Mouse (Mus musculus): Measurements from ENCODE around the gene Usp2. TPM values are rescaled to one million over a fixed set of nuclear protein-coding genes. Genes with fewer than 3 reads are reported as not detected.

Gene Usp2
- polyA plus RNA-seq, 1 experiment, result 9.6 TPM

DNA sequence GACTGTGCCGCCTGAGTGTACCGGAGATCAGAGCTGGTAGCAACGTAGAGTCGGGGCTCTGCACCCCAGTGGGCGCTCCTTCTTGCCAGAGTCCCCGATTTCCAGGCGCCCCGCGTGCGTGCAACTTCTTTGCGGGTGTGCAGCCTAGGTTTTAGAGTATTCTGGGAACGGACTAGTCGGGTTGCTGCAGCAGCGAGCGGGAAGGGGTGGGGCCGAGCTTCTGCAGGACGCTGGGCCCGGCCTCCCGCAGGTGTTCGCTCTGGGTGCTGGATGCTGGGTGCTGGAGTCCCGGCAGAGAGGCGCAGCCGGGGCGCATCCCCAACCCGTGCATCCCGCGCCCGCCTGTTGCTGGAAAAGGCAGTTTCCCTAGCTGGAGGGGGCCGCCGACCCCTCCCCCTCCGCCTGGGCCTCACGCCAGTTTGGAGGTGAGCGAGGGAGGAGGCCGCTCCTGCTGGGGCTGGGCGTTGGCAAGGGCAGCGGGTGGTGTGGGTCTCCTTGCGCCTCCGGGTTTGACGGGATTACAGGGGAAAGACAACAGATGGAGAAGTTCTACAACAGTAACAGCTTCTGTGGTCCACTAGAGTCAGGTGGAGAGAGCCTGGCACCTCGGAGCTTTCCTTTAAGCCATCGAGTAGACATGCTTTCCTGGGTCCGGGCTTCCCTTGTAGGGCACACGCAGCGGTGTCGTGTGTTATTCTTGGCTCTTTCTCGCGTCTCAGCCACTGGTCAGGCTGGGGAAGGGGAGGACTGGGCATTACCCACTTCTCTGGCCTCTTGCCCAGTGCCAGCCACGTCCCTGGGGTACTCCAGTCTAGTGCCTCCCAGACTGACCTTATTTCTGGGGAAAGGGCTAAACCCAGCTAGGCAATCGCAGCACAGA is 68.3 kb downstream of the Usp2 start:
- H3K27me3 ChIP-seq (ENCODE audit: control insufficient read depth, insufficient read depth, low read length, poor library complexity, severe bottlenecking), result no peaks in the 10 kb centered on the region

DNA sequence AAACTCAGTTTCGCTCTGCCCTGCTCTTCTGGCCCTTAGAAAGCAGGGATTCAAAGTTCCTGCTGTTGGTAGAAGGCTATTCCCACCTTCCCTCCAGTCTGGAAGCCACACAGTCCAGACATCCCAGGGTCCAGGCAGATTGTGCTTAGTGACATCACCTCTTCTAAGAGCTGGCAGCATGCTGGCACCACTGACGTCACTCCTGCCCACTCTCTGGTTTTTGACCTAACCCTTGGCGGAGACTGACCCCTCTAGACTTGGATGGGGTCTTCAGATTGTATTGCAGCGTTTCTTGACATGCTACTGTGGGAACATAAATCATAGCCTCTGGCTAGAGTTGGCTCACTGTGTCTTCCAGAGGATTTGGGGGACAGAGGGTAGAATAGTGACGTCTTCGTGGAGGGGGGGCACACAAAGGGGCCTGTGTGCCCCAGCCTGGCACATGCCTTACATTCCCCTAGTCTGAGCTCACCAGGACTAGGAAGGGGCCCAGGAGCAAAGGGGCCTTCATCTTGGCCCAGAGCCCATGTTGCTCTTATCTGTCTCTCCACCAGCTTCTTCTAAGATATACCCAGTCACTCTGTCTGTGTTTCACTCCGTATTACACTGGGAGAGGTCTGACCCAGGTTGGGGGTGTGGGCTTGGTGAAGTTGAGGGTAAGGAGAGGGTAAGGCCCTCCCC is 69.0 kb downstream of the Usp2 start:
- H3K4me1 ChIP-seq (ENCODE audit: control insufficient read depth, insufficient read depth, low read length), result peaks cover 9% of the 10 kb centered on the region
- peaks cover 35% of the 10 kb centered on the region for H3K36me3 ChIP-seq (ENCODE audit: control insufficient read depth, insufficient read depth, low read length, poor library complexity, severe bottlenecking)
- no peak for TF ChIP-seq POLR2A (IDR thresholded peaks at IDR 0.05; ENCODE audit: insufficient read depth, low read length)
- TF ChIP-seq CTCF (IDR thresholded peaks at IDR 0.05; ENCODE audit: low read depth, low read length), result no peak
- TF ChIP-seq EP300 (IDR thresholded peaks at IDR 0.05; ENCODE audit: insufficient read depth, low read depth, low read length), result no peak
- peak overlapping the region; percentile 82 for H3K4me3 ChIP-seq (ENCODE audit: low read depth, low read length)
- no peak overlapping the region for H3K27ac ChIP-seq (ENCODE audit: insufficient read depth, low read length)
- no peaks in the 10 kb centered on the region for H3K27me3 ChIP-seq (ENCODE audit: control insufficient read depth, insufficient read depth, low read length, poor library complexity, severe bottlenecking)
- no peaks in the 10 kb centered on the region for H3K9me3 ChIP-seq (replicated peaks; ENCODE audit: control insufficient read depth, insufficient read depth, low read length, poor library complexity, severe bottlenecking)
- H3K9ac ChIP-seq (ENCODE audit: low read depth, poor library complexity, severe bottlenecking), result peak overlapping the region; percentile 87

More for the DNA sequence above, 68.3 kb downstream of the Usp2 start:
- peak overlapping the region; percentile 87 for H3K9ac ChIP-seq (ENCODE audit: low read depth, poor library complexity, severe bottlenecking)
- peaks cover 6% of the 10 kb centered on the region for H3K4me1 ChIP-seq (ENCODE audit: control insufficient read depth, insufficient read depth, low read length)
- TF ChIP-seq POLR2A (IDR thresholded peaks at IDR 0.05; ENCODE audit: insufficient read depth, low read length), result no peak
- no peak for TF ChIP-seq CTCF (IDR thresholded peaks at IDR 0.05; ENCODE audit: low read depth, low read length)
- TF ChIP-seq EP300 (IDR thresholded peaks at IDR 0.05; ENCODE audit: insufficient read depth, low read depth, low read length), result 0 out of 2 replicates have a peak, but pooled peaks have one; percentile 21
- H3K4me3 ChIP-seq (ENCODE audit: low read depth, low read length), result peak overlapping the region; percentile 82
- H3K9me3 ChIP-seq (replicated peaks; ENCODE audit: control insufficient read depth, insufficient read depth, low read length, poor library complexity, severe bottlenecking), result no peaks in the 10 kb centered on the region
- H3K27ac ChIP-seq (ENCODE audit: insufficient read depth, low read length), result no peak overlapping the region
- peaks cover 32% of the 10 kb centered on the region for H3K36me3 ChIP-seq (ENCODE audit: control insufficient read depth, insufficient read depth, low read length, poor library complexity, severe bottlenecking)

DNA sequence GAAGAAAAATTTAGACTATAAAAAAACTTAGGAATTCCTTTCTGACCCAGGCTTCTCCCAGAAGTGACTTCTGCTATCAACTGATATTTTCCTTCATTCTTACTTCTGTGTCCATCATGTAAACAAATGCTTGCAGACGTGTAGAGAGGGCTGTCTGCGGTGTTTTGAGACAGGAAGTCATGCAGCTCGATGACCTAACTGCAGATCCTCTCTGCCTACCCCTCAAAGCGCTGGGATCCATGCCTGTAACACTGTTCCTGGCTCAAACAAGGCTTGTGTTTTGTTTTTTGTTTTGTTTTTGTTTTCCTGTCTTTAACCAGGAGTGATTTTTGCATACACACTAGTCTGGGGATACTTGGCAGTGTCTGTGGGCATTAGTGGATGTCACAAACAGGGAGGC is 71.0 kb downstream of the Usp2 start:
- H3K9me3 ChIP-seq (replicated peaks; ENCODE audit: control insufficient read depth, insufficient read depth, low read length, poor library complexity, severe bottlenecking), result no peaks in the 10 kb centered on the region
- peaks cover 7% of the 10 kb centered on the region for H3K4me1 ChIP-seq (ENCODE audit: control insufficient read depth, insufficient read depth, low read length)
- H3K27ac ChIP-seq (ENCODE audit: insufficient read depth, low read length), result no peak overlapping the region
- no peaks in the 10 kb centered on the region for H3K27me3 ChIP-seq (ENCODE audit: control insufficient read depth, insufficient read depth, low read length, poor library complexity, severe bottlenecking)
- no peak overlapping the region for H3K9ac ChIP-seq (ENCODE audit: low read depth, poor library complexity, severe bottlenecking)
- TF ChIP-seq POLR2A (IDR thresholded peaks at IDR 0.05; ENCODE audit: insufficient read depth, low read length), result no peak
- no peak for TF ChIP-seq EP300 (IDR thresholded peaks at IDR 0.05; ENCODE audit: insufficient read depth, low read depth, low read length)
- no peak for TF ChIP-seq CTCF (IDR thresholded peaks at IDR 0.05; ENCODE audit: low read depth, low read length)
- H3K4me3 ChIP-seq (ENCODE audit: low read depth, low read length), result no peak overlapping the region
- H3K36me3 ChIP-seq (ENCODE audit: control insufficient read depth, insufficient read depth, low read length, poor library complexity, severe bottlenecking), result peaks cover 47% of the 10 kb centered on the region

- H3K4me1 ChIP-seq (ENCODE audit: control insufficient read depth, insufficient read depth, low read length), result peaks cover 6% of the 10 kb centered on the region
- no peak overlapping the region for H3K27ac ChIP-seq (ENCODE audit: insufficient read depth, low read length)
- H3K9ac ChIP-seq (ENCODE audit: low read depth, poor library complexity, severe bottlenecking), result no peak overlapping the region
- H3K4me3 ChIP-seq (ENCODE audit: low read depth, low read length), result no peak overlapping the region
- no peaks in the 10 kb centered on the region for H3K9me3 ChIP-seq (replicated peaks; ENCODE audit: control insufficient read depth, insufficient read depth, low read length, poor library complexity, severe bottlenecking)
- H3K36me3 ChIP-seq (ENCODE audit: control insufficient read depth, insufficient read depth, low read length, poor library complexity, severe bottlenecking), result peaks cover 42% of the 10 kb centered on the region
- H3K27me3 ChIP-seq (ENCODE audit: control insufficient read depth, insufficient read depth, low read length, poor library complexity, severe bottlenecking), result no peaks in the 10 kb centered on the region
- no peak for TF ChIP-seq CTCF (IDR thresholded peaks at IDR 0.05; ENCODE audit: low read depth, low read length)
- no peak for TF ChIP-seq POLR2A (IDR thresholded peaks at IDR 0.05; ENCODE audit: insufficient read depth, low read length)
- no peak for TF ChIP-seq EP300 (IDR thresholded peaks at IDR 0.05; ENCODE audit: insufficient read depth, low read depth, low read length)
These were observed 75.1 kb downstream of the Usp2 start for GRCm38 (mm10) chr9:44141951-44142350.

DNA sequence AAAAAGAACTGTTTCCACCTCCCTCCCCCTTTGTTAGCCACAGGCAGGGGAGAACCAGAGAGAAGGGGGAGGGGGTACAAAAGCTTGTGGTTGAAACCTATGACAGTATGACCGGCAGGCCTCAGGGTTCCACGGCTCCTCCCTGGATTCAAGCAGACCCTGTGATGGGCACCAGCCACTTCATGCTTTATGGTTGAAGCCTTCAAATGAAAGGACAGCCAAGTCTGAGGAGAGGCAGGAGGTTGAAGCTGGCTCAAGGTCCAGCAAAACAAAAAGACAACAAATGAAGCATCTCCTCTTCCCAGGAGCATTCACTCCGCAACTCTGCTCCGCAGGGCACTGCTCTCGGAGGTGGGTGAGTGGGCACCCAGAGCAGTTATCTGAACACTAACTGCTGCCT is 76.6 kb downstream of the Usp2 start:
- Histone ChIP-seq H3K27ac (ENCODE audit: insufficient read depth, low read length) (peak overlapping the region; percentile 13; the same call in 1 of the 2 replicates), H3K4me3 (ENCODE audit: low read depth, low read length) (no peak overlapping the region), H3K9me3 (replicated peaks; ENCODE audit: control insufficient read depth, insufficient read depth, low read length, poor library complexity, severe bottlenecking) (no peaks in the 10 kb centered on the region), H3K36me3 (ENCODE audit: control insufficient read depth, insufficient read depth, low read length, poor library complexity, severe bottlenecking) (peaks cover 30% of the 10 kb centered on the region), H3K4me1 (ENCODE audit: control insufficient read depth, insufficient read depth, low read length) (peaks cover 6% of the 10 kb centered on the region), H3K27me3 (ENCODE audit: control insufficient read depth, insufficient read depth, low read length, poor library complexity, severe bottlenecking) (no peaks in the 10 kb centered on the region), H3K9ac (ENCODE audit: low read depth, poor library complexity, severe bottlenecking) (0 out of 2 replicates have a peak overlapping the region, but pooled peaks have one; percentile 6)
- TF ChIP-seq EP300 (IDR thresholded peaks at IDR 0.05; ENCODE audit: insufficient read depth, low read depth, low read length) (no peak), CTCF (IDR thresholded peaks at IDR 0.05; ENCODE audit: low read depth, low read length) (no peak), POLR2A (IDR thresholded peaks at IDR 0.05; ENCODE audit: insufficient read depth, low read length) (no peak)

Measured in ES-Bruce4 (cell line).